Mouse (Mus musculus): ENCODE measurements around the gene Ppp1r14a. TPM values are rescaled to one million over a fixed set of nuclear protein-coding genes. Genes with fewer than 3 reads are reported as not detected.
A peak's percentile ranks its signal among the peaks of the same experiment; 100 is the strongest.

The Ppp1r14a gene
- 22.1 and 26.9 TPM in 2 replicates for polyA plus RNA-seq (2012; rRNA removed)

DNA sequence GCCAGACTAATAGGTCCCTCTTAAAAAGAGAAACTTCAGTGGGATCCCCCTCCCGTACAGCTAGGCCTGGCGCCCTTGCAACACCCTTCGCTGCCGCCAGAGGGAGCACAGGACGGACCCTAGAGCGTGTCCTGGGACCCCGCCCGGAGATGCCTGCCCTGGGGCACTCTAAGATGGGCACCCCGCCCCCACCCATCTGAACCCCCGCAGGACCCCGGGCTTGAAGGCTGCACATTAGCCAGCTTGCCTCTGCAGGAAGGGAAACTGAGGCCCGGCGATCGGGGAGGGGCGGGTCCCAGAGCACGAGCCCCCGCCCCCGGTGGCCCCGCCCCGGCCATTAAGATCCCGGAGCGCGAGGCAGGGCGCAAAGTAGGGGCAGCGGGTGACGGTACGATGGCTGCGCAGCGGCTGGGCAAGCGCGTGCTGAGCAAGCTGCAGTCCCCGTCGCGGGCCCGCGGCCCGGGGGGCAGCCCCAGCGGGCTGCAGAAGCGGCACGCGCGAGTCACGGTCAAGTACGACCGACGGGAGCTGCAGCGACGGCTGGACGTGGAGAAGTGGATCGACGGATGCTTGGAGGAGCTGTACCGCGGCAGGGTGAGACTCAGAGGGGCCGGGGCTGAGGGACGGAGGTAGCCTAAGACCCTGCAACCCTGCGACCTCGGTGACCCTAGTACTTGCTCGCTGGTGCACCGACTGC, at the start of gene Ppp1r14a:
Gene Ppp1r14a, plus strand, starts transcription at position 367 of the 697 bp plus-strand sequence.
- peak in 1 of 2 experiments; percentile 65 for DNase-seq (ENCODE audit: extremely low spot score in 1 of 2, low spot score in 1 of 2)

DNA sequence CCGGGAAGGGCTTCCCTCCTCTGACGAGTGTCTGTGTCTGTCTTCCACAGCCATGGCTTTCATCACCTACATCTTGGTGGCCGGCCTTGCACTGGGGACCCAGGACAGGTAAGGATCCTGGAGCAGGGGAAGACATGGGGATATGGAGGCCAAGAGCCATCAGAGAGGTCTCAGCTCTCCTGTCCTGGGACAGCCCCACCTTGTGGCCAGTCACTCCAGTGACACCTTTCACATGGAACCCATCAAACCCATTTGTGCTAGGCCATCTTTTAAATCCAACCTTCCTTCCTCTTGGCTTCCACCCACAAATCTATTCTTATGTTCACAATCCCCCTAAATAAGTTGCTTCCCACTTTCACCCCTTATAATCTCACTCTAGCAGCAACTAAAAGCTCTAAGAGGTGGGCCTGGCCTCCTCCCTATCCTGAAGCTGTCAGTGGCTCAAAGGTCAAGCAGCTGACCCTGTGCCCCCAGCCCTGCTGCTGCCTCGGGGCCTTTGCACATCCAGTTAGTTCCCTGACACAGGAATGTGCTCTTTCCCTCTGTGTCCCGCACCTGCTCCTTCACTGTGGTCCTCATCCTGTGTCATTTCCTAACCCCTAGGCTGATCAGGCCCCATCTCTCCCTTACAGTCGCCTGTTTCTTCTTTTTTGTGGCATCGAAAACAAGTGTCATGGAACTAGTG, 44.2 kb upstream of the Ppp1r14a start:
- DNase-seq (ENCODE audit: extremely low spot score in 1 of 2, low spot score in 1 of 2): no peak

DNA sequence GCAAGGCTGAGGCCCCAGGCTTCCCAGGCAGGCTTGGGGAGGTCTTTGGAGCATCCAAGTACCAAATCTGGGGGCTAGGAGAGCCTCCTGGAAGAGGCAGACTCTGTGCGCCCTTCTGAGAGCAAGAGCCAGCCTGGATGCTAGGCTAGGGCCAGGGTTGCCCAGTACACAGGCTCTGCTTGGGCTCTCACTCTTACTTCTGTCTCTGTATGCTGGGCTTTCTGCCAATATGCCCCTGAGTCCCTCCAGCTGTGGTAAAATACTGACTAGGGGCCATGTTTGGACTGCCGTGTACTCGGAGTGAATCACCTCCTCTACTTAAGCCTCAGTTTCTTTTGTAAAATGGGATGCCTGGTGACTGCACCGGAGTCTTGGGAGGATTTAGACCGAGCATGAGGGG, 43.1 kb upstream of the Ppp1r14a start:
- no peak for DNase-seq (ENCODE audit: extremely low spot score in 1 of 2, low spot score in 1 of 2)

DNA sequence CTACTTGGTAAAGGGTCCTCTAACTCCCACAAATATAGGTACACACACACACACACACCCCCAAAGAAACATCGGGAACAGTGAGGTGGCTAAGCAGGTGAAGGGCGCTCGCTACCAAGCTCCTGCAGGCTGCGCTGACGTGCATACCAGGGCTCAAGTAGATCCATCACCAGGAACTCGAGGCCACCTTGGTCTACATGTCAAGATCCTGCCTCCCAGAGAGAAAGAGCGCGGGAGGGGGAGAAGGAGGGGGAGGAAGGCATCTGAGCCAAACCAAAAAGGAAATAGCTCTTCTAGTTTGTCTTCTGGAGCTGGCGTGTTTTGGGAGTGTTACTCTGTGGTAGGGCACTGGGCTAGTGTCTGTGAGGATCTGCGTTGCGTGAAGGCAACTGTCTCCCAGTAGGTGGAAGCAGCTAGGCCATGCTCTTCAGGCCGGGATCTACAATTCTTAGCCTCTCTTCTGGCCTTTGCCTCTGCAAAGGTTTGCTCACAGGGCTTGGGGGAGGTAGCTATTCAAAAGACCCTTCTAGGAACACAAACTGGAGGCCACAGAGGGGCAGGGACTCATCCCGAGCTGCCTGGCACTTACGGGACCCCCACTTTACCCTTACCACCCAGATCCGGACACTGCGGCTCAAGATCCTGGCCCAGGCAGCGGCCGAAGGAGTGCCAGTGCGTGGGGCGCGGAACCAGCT, 42.3 kb upstream of the Ppp1r14a start:
- no peak for DNase-seq (ENCODE audit: extremely low spot score in 1 of 2, low spot score in 1 of 2)

DNA sequence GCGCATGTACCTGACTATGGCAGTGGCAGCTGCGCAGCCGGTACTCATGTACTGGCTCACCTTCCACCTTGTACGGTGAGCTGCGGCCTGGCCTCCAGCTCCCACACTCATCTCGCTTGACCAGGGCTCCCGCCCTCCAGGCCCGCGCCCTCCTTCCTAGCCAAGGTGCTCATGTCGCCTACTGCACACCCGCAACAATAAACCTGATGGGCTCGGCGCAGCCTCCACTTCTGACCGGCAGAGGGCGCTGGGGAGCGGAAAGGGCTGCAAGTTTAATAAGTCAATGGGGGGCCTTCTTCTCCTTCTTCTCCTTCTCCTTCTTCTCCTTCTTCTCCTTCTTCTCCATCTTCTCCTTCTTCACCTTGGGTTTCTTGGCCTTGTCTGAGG, 41.8 kb upstream of the Ppp1r14a start:
- DNase-seq (ENCODE audit: extremely low spot score in 1 of 2, low spot score in 1 of 2): peak in 1 of 2 experiments; percentile 80

DNA sequence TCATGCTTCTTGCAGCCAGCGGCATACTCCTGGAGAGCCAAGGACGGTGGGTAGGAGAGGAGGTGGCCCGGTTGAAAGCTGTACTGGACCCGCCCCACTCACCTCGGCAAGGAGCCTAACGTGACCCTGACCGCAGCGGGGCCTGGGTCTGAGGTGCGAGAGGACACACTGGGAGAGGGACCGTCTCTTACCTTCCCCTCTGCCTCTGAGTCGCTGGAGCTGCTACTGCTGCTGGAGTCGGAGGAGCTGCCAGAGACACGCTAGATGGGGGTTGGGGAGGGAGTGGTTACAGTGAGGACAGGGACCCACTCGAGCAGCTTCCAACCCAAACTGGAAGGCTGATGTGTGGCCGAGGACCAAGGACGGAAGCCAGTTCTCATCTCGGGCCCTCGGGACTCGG, 41.4 kb upstream of the Ppp1r14a start:
- no peak for DNase-seq (ENCODE audit: extremely low spot score in 1 of 2, low spot score in 1 of 2)

DNA sequence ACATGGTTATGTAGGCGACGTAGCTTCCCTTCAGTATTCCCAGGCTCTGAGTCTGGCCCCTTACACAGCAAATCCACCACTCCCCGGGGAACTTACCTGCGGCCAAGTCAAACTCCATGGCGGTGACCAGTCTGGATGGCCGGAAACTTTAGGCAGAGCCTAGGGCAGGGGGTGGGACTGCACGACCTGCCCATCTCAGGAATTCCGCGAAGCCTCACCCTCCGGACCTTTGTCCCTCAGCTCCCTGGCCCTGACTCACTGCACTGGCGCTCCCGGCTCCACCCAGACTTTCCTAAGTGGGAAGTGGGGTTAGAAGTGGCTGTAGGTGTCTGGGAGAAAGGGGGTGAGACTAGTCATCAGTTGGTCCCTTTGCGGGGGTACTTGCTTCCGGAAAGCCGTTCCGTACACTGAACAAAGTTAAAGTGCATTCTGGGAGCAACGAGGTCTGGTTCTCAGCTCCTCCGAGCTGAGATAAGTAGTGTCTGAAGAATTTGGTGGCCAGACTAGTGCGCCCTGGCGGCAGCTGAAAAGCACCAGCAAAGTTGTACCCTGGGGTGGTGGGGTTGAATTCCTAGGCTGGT, 40.8 kb upstream of the Ppp1r14a start, which contains the start of gene 2200002D01Rik:
Gene 2200002D01Rik, minus strand, starts transcription at position 206 of the 581 bp plus-strand sequence.
- no peak for DNase-seq (ENCODE audit: extremely low spot score in 1 of 2, low spot score in 1 of 2)

DNA sequence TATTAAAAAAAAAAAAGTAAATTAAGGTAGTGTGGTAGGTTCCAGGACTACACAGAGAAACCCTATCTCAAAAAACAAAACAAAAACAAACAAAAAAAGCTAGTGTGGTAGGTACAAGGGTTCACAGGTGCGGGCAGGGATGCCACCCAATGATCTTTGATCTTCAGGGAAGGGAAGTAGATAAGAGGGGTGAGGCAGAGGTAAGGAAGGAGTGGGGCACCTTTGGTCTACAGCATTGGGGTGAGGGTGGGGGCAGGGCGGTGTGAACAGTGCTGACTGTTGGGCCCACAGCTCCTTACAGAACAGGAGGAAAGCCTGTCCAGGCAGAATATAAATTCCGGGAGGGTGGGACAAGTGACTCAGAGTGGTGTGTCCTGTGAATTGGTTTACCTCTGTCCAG, 37.9 kb upstream of the Ppp1r14a start:
- no peak for DNase-seq (ENCODE audit: extremely low spot score in 1 of 2, low spot score in 1 of 2)

DNA sequence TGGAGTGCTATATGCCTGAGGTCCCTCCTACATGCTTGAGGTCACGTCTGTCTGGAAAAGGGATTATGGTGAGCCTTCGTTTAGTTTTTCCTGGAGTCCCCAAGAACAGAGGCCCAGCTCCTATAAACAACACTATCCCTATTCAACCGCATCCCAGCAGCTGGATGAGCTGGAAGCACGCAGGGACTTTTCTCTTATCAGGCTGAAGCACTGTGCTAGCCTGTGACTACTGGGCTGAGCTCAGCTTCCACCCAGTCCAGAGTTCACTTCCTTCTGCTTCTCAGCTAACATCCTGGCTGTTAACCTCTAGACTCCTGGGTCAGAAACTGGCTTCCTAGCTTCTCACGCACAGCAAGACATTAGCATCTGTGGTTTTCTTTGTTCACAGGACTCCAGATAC, 35.3 kb upstream of the Ppp1r14a start:
- no peak for DNase-seq (ENCODE audit: extremely low spot score in 1 of 2, low spot score in 1 of 2)

DNA sequence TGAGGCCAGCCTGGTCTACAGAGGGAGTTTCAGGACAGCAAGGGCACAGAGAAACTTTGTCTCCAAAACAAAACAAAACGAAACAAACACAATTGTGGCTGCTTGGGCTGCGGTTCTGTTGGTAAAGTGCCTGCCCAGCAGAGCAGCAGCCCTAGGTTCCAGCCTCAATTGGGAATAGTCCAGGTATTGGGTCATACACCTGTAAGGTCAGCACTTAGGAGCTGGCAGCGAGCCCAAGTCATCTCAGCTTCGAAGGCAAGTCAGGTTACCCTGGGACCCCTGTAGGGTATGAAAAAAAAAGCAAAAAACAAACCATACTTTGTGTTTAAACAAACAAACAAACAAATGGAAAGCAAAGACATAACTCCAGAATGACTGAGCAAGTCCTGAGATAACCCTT, 33.2 kb upstream of the Ppp1r14a start:
- DNase-seq (ENCODE audit: extremely low spot score in 1 of 2, low spot score in 1 of 2): no peak

DNA sequence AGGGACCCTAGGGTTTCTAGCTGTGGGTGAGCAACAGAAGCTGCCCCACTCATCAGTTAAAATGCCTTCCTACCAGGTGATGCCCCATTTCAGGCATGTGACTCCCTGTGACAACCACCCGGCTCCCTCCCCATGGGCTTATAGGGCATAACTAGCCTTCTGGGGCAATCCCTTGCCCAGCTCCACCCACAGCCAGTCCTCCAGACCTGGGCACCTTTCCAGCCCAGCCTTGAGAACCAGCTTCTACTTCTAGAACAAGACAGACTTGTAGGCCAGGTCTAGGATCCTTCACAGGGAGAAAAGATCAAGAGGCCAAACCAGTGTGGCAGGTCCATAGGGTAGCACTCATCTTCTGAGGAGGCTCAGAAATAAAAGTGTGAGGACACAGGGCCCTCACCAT, 31.7 kb upstream of the Ppp1r14a start:
- DNase-seq (ENCODE audit: extremely low spot score in 1 of 2, low spot score in 1 of 2): no peak

DNA sequence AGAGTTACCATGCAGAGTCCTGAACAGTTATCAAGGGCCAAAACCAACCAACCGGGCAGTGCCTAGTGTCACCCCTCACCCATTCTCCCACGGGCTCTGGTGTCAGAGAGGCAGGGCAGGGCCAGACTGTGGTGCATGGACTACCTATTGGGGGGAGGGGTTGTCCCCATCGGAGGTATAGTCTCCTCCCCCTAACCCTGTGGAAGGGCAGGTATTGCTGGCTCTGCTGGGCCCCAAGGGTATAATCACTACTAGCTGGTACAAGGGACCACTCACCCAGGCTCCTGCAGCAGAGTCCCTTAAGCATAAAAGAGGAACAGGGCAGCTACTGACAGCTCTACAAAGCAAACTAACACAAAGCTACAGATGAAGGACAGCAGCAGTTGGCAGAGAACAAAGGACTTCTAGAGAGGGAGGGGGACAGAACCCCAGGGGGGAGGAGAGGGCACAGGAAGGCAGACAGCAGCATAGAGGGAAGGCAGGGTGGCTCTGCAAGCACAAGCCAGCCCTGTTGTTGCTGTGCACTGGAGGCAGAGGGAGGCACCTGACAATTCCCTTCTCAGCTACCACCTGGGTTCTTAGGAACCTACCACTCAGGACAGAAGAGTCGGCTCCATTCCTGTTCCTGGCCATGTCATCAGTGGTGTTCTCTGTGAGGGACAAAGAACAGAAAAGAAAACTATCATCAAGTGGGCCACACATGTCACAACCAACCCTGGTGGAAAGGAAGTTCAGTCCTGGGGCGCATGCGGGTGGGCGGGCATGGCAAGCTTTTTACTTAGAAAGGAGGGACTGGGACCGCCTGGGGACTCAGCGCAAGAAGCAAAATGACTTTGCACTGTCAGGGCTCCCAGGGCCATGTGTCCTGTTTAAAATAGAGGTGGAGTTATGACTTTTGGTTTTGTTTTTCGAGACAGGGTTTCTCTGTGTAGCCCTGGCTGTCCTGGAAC, 29.1 kb upstream of the Ppp1r14a start:
- DNase-seq (ENCODE audit: extremely low spot score in 1 of 2, low spot score in 1 of 2): no peak

DNA sequence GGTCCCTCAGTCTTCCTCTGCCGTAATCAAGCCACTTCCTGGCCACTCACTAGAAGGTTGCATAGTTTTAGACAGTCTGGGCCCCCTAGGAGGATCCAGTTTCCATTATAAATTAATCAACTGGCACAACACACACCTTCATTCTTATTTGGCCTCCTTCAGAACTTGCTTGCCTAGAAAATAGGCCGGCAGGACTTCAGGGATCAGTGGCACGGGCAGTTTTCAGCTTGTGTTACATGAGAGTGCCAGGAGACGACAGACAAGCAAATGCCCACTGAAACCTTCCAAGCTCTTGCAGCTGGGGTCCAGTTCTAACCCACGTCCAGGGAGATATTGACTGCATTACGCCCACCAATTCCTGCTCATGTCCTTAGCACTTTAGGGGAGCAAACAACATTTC, 27.0 kb upstream of the Ppp1r14a start:
- no peak for DNase-seq (ENCODE audit: extremely low spot score in 1 of 2, low spot score in 1 of 2)

DNA sequence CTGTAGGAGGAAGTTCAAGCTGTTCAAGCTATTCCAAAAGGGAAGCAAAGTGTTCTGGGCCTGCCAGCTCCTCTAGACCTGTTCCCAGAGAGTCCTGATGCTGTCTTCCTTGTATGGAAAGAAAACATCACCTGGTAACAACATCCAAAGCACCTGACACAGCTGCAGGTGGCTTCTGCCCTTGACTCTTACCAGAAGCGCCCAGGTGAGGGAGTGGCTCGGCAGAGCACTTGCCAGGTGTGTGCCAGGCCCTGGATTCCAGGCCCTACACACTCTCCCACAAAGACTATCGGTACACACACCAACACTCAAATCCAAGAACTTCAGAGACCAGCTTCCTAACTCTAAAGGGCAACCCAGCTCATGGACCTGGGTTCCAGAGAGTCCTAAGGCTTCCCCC, 25.3 kb upstream of the Ppp1r14a start:
- no peak for DNase-seq (ENCODE audit: extremely low spot score in 1 of 2, low spot score in 1 of 2)

DNA sequence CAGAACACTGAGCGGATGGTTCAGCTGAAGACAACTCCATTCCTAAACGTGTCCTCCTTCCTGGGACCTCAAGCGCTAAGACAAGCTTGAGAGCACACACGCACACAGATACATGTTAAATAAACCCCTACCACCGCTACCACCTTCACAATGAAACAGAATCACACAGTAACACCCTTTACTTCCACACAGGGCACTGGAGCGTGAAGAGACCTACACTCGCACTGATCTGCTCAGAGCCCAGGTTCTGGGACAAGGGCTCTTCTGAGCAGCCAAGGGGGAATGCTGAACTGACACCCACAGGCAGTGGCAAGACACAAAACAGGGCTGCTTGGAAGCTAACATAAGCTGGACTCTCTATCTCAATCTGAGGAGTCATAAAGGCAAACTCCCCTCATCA, 23.5 kb upstream of the Ppp1r14a start:
- no peak for DNase-seq (ENCODE audit: extremely low spot score in 1 of 2, low spot score in 1 of 2)

DNA sequence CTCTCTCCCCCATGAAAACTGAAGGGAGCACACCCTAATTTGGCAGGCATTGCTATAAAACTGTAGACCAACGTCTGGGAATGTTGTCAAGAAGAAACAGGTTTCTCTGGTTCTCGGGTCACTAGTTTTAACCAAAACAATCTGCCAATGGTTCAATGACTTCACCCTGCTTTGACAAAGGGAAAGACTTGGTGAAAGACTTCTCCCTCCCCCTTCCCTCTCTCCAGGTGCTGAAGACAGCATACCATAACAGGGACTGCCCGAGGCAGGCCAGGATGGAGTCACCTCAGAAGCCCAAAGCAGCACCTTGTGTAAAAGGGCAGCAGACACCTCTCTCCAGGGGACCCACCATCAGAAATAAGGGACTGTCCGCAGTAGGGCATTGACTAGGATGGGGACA, 22.2 kb upstream of the Ppp1r14a start:
- DNase-seq (ENCODE audit: extremely low spot score in 1 of 2, low spot score in 1 of 2): no peak

DNA sequence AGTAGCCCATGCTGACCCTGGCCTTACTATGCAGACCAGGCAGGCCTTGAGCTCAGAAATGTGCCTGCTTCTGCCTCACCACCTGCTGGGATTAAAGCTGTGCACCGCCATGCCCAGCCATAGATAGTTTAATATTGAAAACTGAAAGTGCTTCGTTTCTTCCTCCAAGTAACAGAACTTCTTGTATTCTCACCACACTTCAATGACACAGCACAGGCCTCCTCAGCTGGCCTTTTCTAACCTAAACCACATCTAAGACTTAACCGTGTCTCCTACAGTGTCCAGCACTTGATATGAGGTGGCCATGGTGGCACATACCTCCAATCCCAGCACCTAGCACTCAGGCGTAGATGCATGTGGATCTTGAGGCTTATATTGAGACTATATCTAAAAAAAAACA, 18.7 kb upstream of the Ppp1r14a start:
- DNase-seq (ENCODE audit: extremely low spot score in 1 of 2, low spot score in 1 of 2): no peak

DNA sequence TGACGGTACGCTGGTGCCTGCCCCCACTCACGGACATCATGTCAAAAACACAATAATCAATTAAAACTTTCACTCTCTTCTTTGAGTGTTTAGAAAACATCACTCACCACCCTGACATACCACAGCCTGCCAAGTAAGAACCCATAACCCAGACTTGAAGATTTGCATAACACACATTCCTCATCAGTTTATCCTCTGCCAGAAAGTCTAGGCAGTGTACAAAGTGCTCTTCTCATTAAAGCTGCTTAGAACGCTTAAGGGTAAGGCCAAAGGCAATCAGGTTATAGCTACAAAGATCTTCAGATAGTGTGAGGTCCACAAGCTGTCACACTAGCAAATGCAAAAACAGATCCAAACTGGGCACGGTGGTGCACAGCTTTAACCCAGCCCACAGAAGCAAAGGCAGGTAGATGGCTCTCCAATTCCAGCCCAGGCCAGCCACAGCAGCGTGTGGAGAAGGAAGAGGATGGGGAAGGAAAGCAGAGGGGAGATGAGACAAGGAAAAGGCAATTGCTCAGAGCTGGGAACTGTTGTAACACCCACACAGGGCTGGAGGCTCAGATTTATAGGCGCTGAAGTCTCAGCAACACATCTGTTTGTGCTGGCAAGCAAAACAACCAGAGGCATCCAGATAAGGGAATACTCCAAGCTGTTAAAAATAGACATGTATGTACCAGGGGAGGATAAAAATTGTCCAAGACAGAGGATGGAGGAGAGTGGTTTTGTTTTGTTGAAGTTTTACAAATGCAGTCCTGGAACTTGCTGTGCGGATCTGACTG, 17.2 kb upstream of the Ppp1r14a start:
- peak; percentile 22 to 46 for DNase-seq (ENCODE audit: extremely low spot score in 1 of 2, low spot score in 1 of 2)

DNA sequence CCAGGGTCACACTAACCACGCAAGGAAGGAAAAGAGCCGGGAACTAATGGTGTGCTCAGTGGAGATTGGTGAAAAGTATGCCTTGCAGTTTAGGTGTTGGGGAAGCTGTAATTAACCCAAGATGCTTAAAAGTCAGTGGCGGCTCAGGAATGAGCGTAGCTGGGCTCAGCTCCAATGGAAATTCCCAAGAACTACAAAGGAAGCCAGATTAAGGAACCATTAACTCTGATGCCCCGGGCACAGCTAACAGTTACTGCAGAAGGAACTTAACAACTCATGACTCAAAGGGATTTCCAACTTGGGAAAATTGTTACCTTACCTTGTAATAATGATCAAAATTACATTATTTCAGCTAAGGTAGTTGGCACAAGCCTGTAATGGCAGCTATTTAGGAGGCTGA, 12.4 kb upstream of the Ppp1r14a start:
- no peak for DNase-seq (ENCODE audit: extremely low spot score in 1 of 2, low spot score in 1 of 2)
